Mouse (Mus musculus): ENCODE data around the gene Extl1.

Extl1 gene

GRCm38 (mm10) chr4:134392595-134392994, 8.9 kb upstream of the Extl1 start:
- no peak for DNase-seq (ENCODE audit: extremely low read depth, low read depth, low spot score)

- DNase-seq (ENCODE audit: extremely low read depth, low read depth, low spot score), result no peak
These were observed 8.0 kb upstream of the Extl1 start for GRCm38 (mm10) chr4:134391636-134392035.

DNA sequence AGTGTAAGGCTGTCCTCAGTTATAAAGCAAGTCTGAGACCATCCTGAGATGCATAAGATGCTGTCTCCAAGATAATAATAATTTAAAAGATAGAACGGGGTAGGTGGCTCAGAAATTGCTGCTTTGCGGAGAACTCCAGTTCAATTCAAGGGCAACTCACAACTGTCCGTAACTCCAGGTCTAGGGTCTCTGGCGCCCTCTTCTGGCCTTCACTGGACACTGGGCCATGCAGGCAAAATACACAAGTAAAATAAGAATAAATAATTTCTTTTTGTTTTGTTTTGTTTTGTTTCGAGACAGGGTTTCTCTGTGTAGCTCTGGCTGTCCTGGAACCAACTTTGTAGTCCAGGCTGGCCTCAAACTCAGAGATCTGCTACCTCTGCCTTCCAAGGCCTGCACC, 4.7 kb upstream of the Extl1 start:
- no peak for DNase-seq (ENCODE audit: extremely low read depth, low read depth, low spot score)

DNA sequence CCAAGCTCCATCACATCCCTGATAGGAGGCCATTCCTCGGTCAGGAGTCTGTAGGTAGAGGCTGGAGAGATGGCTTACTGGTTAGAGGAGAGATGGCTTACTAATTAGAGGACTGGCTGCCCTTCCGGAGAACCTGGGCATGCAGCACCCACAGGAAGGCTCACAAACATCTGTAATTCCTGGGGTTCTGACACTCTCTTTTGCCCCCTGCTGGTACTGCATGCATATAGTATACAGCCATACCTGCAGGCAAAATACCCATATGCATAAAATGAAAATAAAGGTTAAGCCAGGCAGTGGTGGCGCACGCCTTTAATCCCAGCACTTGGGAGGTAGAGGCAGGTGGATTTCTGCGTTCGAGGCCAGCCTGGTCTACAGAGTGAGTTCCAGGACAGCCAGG, 3.6 kb upstream of the Extl1 start:
- DNase-seq (ENCODE audit: extremely low read depth, low read depth, low spot score), result no peak

DNA sequence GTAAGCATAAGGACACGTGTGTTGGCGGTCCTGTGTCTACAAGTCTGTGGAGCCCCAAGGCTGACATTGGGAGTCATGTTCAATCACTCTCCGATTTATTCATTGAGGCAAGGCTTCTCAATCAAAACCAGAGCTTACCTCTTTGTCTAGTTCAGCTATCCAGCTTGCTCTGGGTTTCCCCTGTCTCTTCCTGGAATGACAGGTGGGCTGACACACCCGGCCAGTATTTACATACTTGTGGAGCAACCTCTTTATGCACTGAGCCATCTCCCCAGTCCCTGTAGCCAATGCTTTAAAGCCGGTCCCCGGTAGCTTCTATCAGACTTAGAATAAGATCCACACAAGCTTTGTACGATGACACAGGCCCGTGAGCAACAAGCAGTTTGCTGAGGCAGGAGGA, 4.1 kb downstream of the Extl1 start:
- no peak for DNase-seq (ENCODE audit: extremely low read depth, low read depth, low spot score)

DNA sequence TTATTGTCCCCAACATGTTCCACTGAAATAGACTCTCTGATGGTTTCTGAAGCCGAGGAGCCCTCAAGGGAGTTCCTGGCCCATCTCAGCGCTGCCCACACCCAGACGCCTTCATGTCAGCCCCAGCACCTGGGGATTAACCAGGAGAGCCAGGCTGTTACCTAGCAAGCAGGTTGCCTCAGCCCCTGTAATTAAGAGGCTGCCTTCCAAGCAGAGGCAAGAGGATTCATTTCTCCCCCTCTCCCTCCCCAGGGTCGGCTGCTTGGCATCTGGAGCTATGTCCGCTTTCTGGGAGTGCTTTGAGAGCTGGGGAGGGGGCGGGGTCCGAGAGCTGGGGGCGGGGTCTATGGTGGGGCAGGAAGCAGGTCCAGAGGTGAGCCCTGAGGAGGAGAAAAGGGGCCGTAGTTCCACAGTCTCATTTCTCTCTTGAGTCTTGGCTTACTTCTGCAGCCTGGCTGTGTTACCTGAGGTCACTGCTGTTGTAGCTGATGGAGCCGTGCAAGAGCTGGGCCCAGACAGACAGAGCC, 5.5 kb downstream of the Extl1 start:
- no peak for DNase-seq (ENCODE audit: extremely low read depth, low read depth, low spot score)

GRCm38 (mm10) chr4:134374306-134374705, 9.3 kb downstream of the Extl1 start:
- DNase-seq (ENCODE audit: extremely low read depth, low read depth, low spot score), result no peak

- no peak for DNase-seq (ENCODE audit: extremely low read depth, low read depth, low spot score)
These were observed 10.4 kb downstream of the Extl1 start for GRCm38 (mm10) chr4:134373295-134373694.

- no peak for DNase-seq (ENCODE audit: extremely low read depth, low read depth, low spot score)
These were observed 11.3 kb downstream of the Extl1 start for GRCm38 (mm10) chr4:134372294-134372747.

DNA sequence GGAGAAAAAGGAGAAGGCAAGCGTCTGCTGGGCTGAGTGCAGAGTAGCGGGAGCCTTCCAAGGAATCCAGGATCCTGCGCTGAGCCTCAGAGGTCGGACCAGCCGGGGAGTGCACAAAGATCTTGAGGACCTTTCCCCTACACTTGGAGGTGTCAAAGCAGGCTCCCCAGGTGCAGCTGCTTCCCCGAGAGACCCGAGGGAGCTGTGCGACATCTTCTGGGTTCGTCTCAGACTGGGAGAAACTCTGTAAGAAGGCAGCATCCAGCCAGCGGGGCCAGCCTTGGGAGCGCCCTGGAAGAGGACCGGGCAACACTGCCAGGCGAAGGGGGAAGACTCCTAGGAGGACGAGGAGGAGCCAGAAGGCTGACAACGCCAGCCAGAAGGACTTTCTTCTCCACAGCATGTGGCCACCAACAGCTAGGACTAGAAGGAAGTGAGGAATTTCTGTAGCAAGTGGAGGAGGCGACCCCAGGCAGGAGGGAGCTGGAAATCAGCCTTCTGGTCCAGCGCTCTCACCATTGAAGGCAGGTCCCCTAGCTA, 12.3 kb downstream of the Extl1 start:
- DNase-seq (ENCODE audit: extremely low read depth, low read depth, low spot score), result no peak

GRCm38 (mm10) chr4:134370649-134371221, 12.9 kb downstream of the Extl1 start:
- DNase-seq (ENCODE audit: extremely low read depth, low read depth, low spot score), result no peak

- no peak for DNase-seq (ENCODE audit: extremely low read depth, low read depth, low spot score)
These were observed 18.4 kb downstream of the Extl1 start for GRCm38 (mm10) chr4:134365280-134365679.

DNA sequence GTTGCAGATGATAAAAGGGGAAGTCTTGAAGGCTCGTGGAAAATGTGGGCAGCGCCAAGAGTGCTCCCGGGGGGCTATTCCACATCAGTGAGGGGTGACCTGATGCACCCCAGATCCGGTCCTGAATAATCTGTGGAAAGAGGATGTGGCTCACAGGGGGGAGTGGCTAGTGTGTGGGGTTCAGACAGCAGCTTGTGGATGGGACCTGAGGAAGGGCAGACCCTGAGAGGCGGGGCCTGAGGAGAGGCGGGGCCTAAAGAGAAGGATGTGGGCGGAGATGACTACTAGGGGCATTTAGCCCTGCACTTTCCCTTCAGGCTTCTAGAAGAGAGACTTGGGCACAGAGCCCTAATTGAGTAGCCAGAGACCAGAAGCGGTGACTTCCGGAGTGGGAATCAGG, 21.1 kb downstream of the Extl1 start:
- no peak for DNase-seq (ENCODE audit: extremely low read depth, low read depth, low spot score)

- DNase-seq (ENCODE audit: extremely low read depth, low read depth, low spot score), result no peak
These were observed 21.5 kb downstream of the Extl1 start for GRCm38 (mm10) chr4:134362124-134362523.

DNA sequence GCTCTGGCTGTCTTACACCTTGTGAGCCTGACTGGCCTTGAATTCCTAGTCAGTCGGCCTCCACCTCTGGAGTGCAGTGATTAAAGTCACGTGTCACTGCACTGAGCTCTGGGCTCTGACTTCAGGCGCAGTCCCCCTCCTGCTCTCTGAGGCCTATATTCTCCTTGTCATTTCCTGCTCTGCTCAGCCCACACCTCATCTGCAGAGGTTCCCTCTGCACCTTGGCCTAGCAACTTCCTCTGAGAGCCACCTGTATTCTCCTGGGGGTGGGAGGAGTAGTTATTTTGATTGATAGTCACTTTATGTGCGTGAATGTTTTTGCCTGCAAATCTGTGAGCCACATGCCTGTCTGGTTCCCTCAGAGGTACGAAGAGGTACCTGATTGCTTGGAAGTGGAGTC, 22.4 kb downstream of the Extl1 start:
- DNase-seq (ENCODE audit: extremely low read depth, low read depth, low spot score), result no peak

DNA sequence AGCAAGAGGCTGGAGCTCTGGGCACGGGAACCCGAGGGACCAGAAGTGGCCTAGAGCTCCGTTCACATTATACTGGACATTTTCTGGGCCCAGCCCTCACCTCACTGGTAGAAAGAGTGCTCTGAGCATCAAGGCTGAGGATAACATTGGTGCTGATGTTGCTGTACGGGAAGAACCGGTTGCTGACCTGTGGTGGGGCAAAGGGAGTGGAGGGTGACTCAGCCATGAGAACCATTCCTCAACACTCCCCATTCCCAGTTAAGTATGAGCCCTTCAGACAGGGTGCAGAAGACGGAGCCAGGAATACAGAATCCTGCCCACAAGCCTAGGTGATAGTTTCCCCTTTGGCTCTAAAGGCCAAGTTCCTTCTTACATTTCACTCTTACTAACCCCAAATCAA, 24.0 kb downstream of the Extl1 start:
- no peak for DNase-seq (ENCODE audit: extremely low read depth, low read depth, low spot score)

DNA sequence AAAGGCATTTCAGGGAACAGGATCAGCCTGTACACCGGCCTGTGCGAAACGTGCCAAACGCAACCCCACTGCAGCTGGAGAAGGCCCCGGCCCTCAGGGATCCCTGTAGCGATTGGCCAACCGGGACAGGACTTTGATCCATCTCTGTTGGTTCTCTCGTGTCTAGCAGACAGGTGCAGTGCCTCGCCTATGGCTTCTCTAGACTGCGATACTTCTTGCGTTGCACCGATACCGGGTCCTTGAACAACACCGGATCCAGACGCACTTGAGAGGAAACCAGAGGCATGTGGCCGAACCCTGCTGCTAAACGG, 26.2 kb downstream of the Extl1 start:
- no peak for DNase-seq (ENCODE audit: extremely low read depth, low read depth, low spot score)

GRCm38 (mm10) chr4:134356591-134357460, 26.8 kb downstream of the Extl1 start:
- no peak for DNase-seq (ENCODE audit: extremely low read depth, low read depth, low spot score)

GRCm38 (mm10) chr4:134355841-134356452, 27.7 kb downstream of the Extl1 start:
- DNase-seq (ENCODE audit: extremely low read depth, low read depth, low spot score), result no peak

- DNase-seq (ENCODE audit: extremely low read depth, low read depth, low spot score), result no peak
These were observed 29.9 kb downstream of the Extl1 start for GRCm38 (mm10) chr4:134353527-134354409.

DNA sequence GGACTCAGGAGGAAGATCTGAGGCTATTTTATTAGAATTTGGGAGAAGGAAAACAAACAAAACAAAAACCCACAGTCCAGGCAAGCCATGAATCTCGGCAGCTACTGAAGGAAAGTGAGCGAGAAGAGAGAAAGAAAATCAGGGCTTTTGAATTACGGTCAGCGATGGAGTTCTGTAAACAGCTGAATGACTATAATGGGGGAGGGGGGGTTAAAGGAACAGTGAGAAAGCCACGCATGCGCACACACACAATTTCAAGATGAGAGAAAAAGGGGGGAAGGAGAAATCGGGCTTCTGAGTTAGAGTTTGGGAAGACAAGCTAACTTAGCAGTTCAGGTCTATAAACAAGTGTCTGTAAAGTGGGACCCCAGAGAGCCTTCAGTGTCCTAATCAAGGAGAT, 30.7 kb downstream of the Extl1 start:
- DNase-seq (ENCODE audit: extremely low read depth, low read depth, low spot score), result no peak
